Mouse (Mus musculus): ENCODE results near the gene Bach2. TPM values are rescaled to one million over a fixed set of nuclear protein-coding genes. Genes with fewer than 3 reads are reported as not detected.

Gene Bach2
- polyA plus RNA-seq, 1 experiment = 7.5 TPM

GRCm38 (mm10) chr4:32601135-32601534, 362.5 kb downstream of the Bach2 start:
- Histone ChIP-seq H3K4me1 (ENCODE audit: control insufficient read depth, insufficient read depth, low read length) (no peaks in the 10 kb centered on the region), H3K4me3 (replicated peaks; ENCODE audit: extremely low read depth, low read depth, low read length) (no peak overlapping the region)
- TF ChIP-seq CTCF (IDR thresholded peaks at IDR 0.05; ENCODE audit: insufficient read depth, low read length) (no peak), POLR2A (IDR thresholded peaks at IDR 0.05; ENCODE audit: borderline replicate concordance, extremely low read depth, low read depth, low read length) (no peak)
- 21% methylated on average over 12 of the region's 12 CpGs for WGBS
- DNase-seq = peak; percentile 27

- no peaks in the 10 kb centered on the region for H3K4me1 ChIP-seq (ENCODE audit: control insufficient read depth, insufficient read depth, low read length)
- DNase-seq = no peak
- H3K4me3 ChIP-seq (replicated peaks; ENCODE audit: extremely low read depth, low read depth, low read length) = no peak within 1 kb of the TSS
- TF ChIP-seq POLR2A (IDR thresholded peaks at IDR 0.05; ENCODE audit: borderline replicate concordance, extremely low read depth, low read depth, low read length) (no peak), CTCF (IDR thresholded peaks at IDR 0.05; ENCODE audit: insufficient read depth, low read length) (no peak)
- WGBS = 61% methylated on average over 3 of the region's 3 CpGs
Measured at GRCm38 (mm10) chr4:32602660-32603059, 364.1 kb downstream of the Bach2 start, which contains the start of gene Gja10. Gja10 (minus strand) TSS chr4:32602760.

GRCm38 (mm10) chr4:32615034-32615881, 376.7 kb downstream of the Bach2 start, which contains the start of gene Casp8ap2:
Casp8ap2 (plus strand) TSS chr4:32615451.
- under 1% methylated on average over 67 of the region's 67 CpGs for WGBS
- peaks cover 2% of the 10 kb centered on the region; the same call in 1 of the 2 replicates for H3K4me1 ChIP-seq (ENCODE audit: control insufficient read depth, insufficient read depth, low read length)
- DNase-seq = peak; percentile 99
- TF ChIP-seq CTCF (IDR thresholded peaks at IDR 0.05; ENCODE audit: insufficient read depth, low read length) (no peak), POLR2A (IDR thresholded peaks at IDR 0.05; ENCODE audit: borderline replicate concordance, extremely low read depth, low read depth, low read length) (peak; percentile 68; the same call in 1 of the 2 replicates)
- H3K4me3 ChIP-seq (replicated peaks; ENCODE audit: extremely low read depth, low read depth, low read length) = peak within 1 kb of the TSS; percentile 80

GRCm38 (mm10) chr4:32621637-32622036, 383.0 kb downstream of the Bach2 start:
- Histone ChIP-seq H3K4me1 (ENCODE audit: control insufficient read depth, insufficient read depth, low read length) (peaks cover 6% of the 10 kb centered on the region), H3K4me3 (replicated peaks; ENCODE audit: extremely low read depth, low read depth, low read length) (no peak overlapping the region)
- no peak for TF ChIP-seq POLR2A (IDR thresholded peaks at IDR 0.05; ENCODE audit: borderline replicate concordance, extremely low read depth, low read depth, low read length)
- no peak for TF ChIP-seq CTCF (IDR thresholded peaks at IDR 0.05; ENCODE audit: insufficient read depth, low read length)
- DNase-seq = no peak
